Mouse (Mus musculus): ENCODE measurements around the gene Insr. TPM values are rescaled to one million over a fixed set of nuclear protein-coding genes. Genes with fewer than 3 reads are reported as not detected.
A peak's percentile ranks its signal among the peaks of the same experiment; 100 is the strongest.

Gene Insr
- polyA plus RNA-seq, 1 experiment from 2014 or later: 32.6 TPM

GRCm38 (mm10) chr8:3299322-3299721 lies 19.9 kb upstream of the Insr start:
- Histone ChIP-seq H3K4me1 (no peaks in the 10 kb centered on the region), H3K9me3 (replicated peaks) (no peaks in the 10 kb centered on the region), H3K27me3 (ENCODE audit: low read depth, poor library complexity, severe bottlenecking) (no peaks in the 10 kb centered on the region), H3K27ac (no peak overlapping the region), H3K36me3 (no peaks in the 10 kb centered on the region), H3K4me3 (no peak overlapping the region)
- DNase-seq (ENCODE audit: low spot score): no peak
- 88% methylated on average over 5 of the region's 5 CpGs for WGBS

- Histone ChIP-seq H3K36me3 (no peaks in the 10 kb centered on the region), H3K27me3 (ENCODE audit: low read depth, poor library complexity, severe bottlenecking) (no peaks in the 10 kb centered on the region), H3K4me1 (no peaks in the 10 kb centered on the region), H3K9me3 (replicated peaks) (no peaks in the 10 kb centered on the region), H3K27ac (no peak overlapping the region), H3K4me3 (no peak overlapping the region)
- 41% methylated on average over 2 of the region's 2 CpGs for WGBS
- DNase-seq (ENCODE audit: low spot score): no peak
Observed at GRCm38 (mm10) chr8:3285824-3286223, 6.4 kb upstream of the Insr start.

GRCm38 (mm10) chr8:3284656-3285055 lies 5.2 kb upstream of the Insr start:
- no peak overlapping the region for H3K27ac ChIP-seq
- H3K36me3 ChIP-seq: no peaks in the 10 kb centered on the region
- H3K27me3 ChIP-seq (ENCODE audit: low read depth, poor library complexity, severe bottlenecking): no peaks in the 10 kb centered on the region
- WGBS: 83% methylated on average over 4 of the region's 4 CpGs
- no peak for DNase-seq (ENCODE audit: low spot score)
- no peaks in the 10 kb centered on the region for H3K9me3 ChIP-seq (replicated peaks)
- no peak overlapping the region for H3K4me3 ChIP-seq
- H3K4me1 ChIP-seq: peaks cover 3% of the 10 kb centered on the region; the same call in 1 of the 2 replicates

- WGBS: 88% methylated on average over 3 of the region's 3 CpGs
- Histone ChIP-seq H3K4me3 (no peak overlapping the region), H3K36me3 (peaks cover 8% of the 10 kb centered on the region; the same call in 1 of the 2 replicates), H3K27me3 (ENCODE audit: low read depth, poor library complexity, severe bottlenecking) (no peaks in the 10 kb centered on the region), H3K27ac (no peak overlapping the region), H3K9me3 (replicated peaks) (no peaks in the 10 kb centered on the region), H3K4me1 (peaks cover 19% of the 10 kb centered on the region)
- DNase-seq (ENCODE audit: low spot score): no peak
Observed at GRCm38 (mm10) chr8:3281296-3281695, 1.9 kb upstream of the Insr start.

- Histone ChIP-seq H3K9me3 (replicated peaks) (no peaks in the 10 kb centered on the region), H3K36me3 (peaks cover 13% of the 10 kb centered on the region; the same call in 1 of the 2 replicates), H3K4me3 (peak overlapping the region; percentile 88; the same call in 1 of the 2 replicates), H3K27ac (no peak overlapping the region), H3K4me1 (peaks cover 19% of the 10 kb centered on the region), H3K27me3 (ENCODE audit: low read depth, poor library complexity, severe bottlenecking) (no peaks in the 10 kb centered on the region)
- 38% methylated on average over 11 of the region's 11 CpGs for WGBS
- DNase-seq (ENCODE audit: low spot score): no peak
Observed at GRCm38 (mm10) chr8:3280266-3280910, 971 bp upstream of the Insr start.

GRCm38 (mm10) chr8:3279721-3280077 lies 282 bp upstream of the Insr start:
- Histone ChIP-seq H3K9me3 (replicated peaks) (no peaks in the 10 kb centered on the region), H3K27ac (peak overlapping the region; percentile 92; the same call in 1 of the 2 replicates), H3K4me1 (peaks cover 24% of the 10 kb centered on the region), H3K4me3 (peak overlapping the region; percentile 88), H3K27me3 (ENCODE audit: low read depth, poor library complexity, severe bottlenecking) (no peaks in the 10 kb centered on the region), H3K36me3 (peaks cover 13% of the 10 kb centered on the region; the same call in 1 of the 2 replicates)
- DNase-seq (ENCODE audit: low spot score): no peak
- WGBS: under 1% methylated on average over 18 of the region's 18 CpGs

- no peaks in the 10 kb centered on the region for H3K9me3 ChIP-seq (replicated peaks)
- H3K27ac ChIP-seq: peak overlapping the region; percentile 92
- H3K4me3 ChIP-seq: peak overlapping the region; percentile 88
- DNase-seq (ENCODE audit: low spot score): peak; percentile 32
- 50% methylated on average over 15 of the region's 15 CpGs for WGBS
- peaks cover 19% of the 10 kb centered on the region; the same call in 1 of the 2 replicates for H3K36me3 ChIP-seq
- peaks cover 24% of the 10 kb centered on the region for H3K4me1 ChIP-seq
- no peaks in the 10 kb centered on the region for H3K27me3 ChIP-seq (ENCODE audit: low read depth, poor library complexity, severe bottlenecking)
Observed at GRCm38 (mm10) chr8:3278181-3278820, 1.1 kb downstream of the Insr start.

- H3K27me3 ChIP-seq (ENCODE audit: low read depth, poor library complexity, severe bottlenecking): no peaks in the 10 kb centered on the region
- no peak overlapping the region for H3K27ac ChIP-seq
- H3K4me1 ChIP-seq: peaks cover 24% of the 10 kb centered on the region
- peaks cover 19% of the 10 kb centered on the region; the same call in 1 of the 2 replicates for H3K36me3 ChIP-seq
- WGBS: 94% methylated on average over 9 of the region's 9 CpGs
- no peaks in the 10 kb centered on the region for H3K9me3 ChIP-seq (replicated peaks)
- DNase-seq (ENCODE audit: low spot score): no peak
- peak overlapping the region; percentile 2; the same call in 1 of the 2 replicates for H3K4me3 ChIP-seq
Observed at GRCm38 (mm10) chr8:3277266-3277665, 2.2 kb downstream of the Insr start.

- Histone ChIP-seq H3K27ac (no peak overlapping the region), H3K9me3 (replicated peaks) (no peaks in the 10 kb centered on the region), H3K4me3 (no peak overlapping the region), H3K4me1 (peaks cover 24% of the 10 kb centered on the region), H3K27me3 (ENCODE audit: low read depth, poor library complexity, severe bottlenecking) (no peaks in the 10 kb centered on the region), H3K36me3 (peaks cover 19% of the 10 kb centered on the region)
- no peak for DNase-seq (ENCODE audit: low spot score)
- 97% methylated on average over 8 of the region's 8 CpGs for WGBS
Observed at GRCm38 (mm10) chr8:3276009-3276408, 3.4 kb downstream of the Insr start.

GRCm38 (mm10) chr8:3275189-3275588 lies 4.2 kb downstream of the Insr start:
- no peak overlapping the region for H3K4me3 ChIP-seq
- H3K4me1 ChIP-seq: peaks cover 22% of the 10 kb centered on the region
- WGBS: 58% methylated on average over 5 of the region's 5 CpGs

GRCm38 (mm10) chr8:3273799-3274198 lies 5.6 kb downstream of the Insr start:
- 96% methylated on average over 3 of the region's 3 CpGs for WGBS
- Histone ChIP-seq H3K9me3 (replicated peaks) (no peaks in the 10 kb centered on the region), H3K27me3 (ENCODE audit: low read depth, poor library complexity, severe bottlenecking) (no peaks in the 10 kb centered on the region), H3K27ac (no peak overlapping the region), H3K4me3 (no peak overlapping the region), H3K4me1 (peaks cover 20% of the 10 kb centered on the region), H3K36me3 (peaks cover 19% of the 10 kb centered on the region)
- DNase-seq (ENCODE audit: low spot score): no peak

More at GRCm38 (mm10) chr8:3275189-3275588, 4.2 kb downstream of the Insr start:
- Histone ChIP-seq H3K9me3 (replicated peaks) (no peaks in the 10 kb centered on the region), H3K27ac (no peak overlapping the region), H3K27me3 (ENCODE audit: low read depth, poor library complexity, severe bottlenecking) (no peaks in the 10 kb centered on the region), H3K36me3 (peaks cover 19% of the 10 kb centered on the region)
- no peak for DNase-seq (ENCODE audit: low spot score)

- 93% methylated on average over 3 of the region's 3 CpGs for WGBS
Observed at GRCm38 (mm10) chr8:3267449-3267761, 12.0 kb downstream of the Insr start.

GRCm38 (mm10) chr8:3266686-3267448 lies 12.6 kb downstream of the Insr start:
- no peaks in the 10 kb centered on the region for H3K27me3 ChIP-seq (ENCODE audit: low read depth, poor library complexity, severe bottlenecking)
- no peak overlapping the region for H3K27ac ChIP-seq
- H3K4me3 ChIP-seq: no peak overlapping the region
- peaks cover 19% of the 10 kb centered on the region for H3K36me3 ChIP-seq
- no peaks in the 10 kb centered on the region for H3K9me3 ChIP-seq (replicated peaks)
- 66% methylated on average over 6 of the region's 6 CpGs for WGBS
- DNase-seq (ENCODE audit: low spot score): no peak
- no peaks in the 10 kb centered on the region for H3K4me1 ChIP-seq

More at GRCm38 (mm10) chr8:3267449-3267761, 12.0 kb downstream of the Insr start:
- Histone ChIP-seq H3K4me1 (no peaks in the 10 kb centered on the region), H3K4me3 (no peak overlapping the region), H3K36me3 (peaks cover 19% of the 10 kb centered on the region), H3K27me3 (ENCODE audit: low read depth, poor library complexity, severe bottlenecking) (no peaks in the 10 kb centered on the region), H3K9me3 (replicated peaks) (no peaks in the 10 kb centered on the region), H3K27ac (no peak overlapping the region)
- DNase-seq (ENCODE audit: low spot score): no peak
